Comparison of ENCODE assay signal across 1 mouse cellular context in the genomic region with DNA sequence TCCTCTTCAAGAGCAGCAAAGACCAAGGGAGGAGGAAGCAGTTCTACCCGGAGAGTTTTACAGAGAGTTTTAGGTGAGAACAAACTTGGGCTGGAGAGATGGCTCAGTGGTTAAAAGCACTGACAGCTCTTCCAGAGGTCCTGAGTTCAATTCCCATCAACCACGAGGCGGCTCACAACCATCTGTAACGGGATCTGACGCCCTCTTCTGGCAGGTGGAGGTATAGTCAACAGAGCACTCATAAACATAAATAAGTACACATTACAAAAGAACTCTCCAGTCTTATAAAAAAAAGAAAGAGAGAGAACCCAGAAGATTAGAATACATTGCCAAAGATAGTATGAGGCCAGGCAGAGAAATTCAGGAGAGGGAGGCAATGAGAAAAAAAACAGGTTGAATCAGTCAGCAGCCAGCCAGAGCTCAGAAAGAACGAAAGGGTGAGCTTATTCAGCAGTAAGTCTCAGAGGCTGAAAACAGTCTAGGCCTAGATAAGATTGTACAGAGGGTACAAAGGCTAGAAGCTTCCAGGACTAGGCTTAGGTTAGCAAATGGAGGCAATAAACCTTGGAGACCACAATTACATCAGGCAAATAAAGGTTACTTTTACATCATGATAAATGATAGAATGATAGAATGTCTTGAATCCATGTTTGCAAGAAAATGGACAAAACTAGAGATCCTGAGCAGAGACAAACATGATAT.
A peak's percentile ranks its signal among the peaks of the same experiment; 100 is the strongest.
TF ChIP-seq lines count a peak whose summit lies in the region.

No protein-coding gene starts in this region.

TF ChIP-seq in MEL, 35 proteins besides CTCF, POLR2A, EP300 and RAD21:
- TF ChIP-seq MEF2A (IDR thresholded peaks at IDR 0.05; ENCODE audit: extremely low read depth, insufficient replicate concordance, low read depth, low read length, poor library complexity, severe bottlenecking) (no peak), ZNF384 (IDR thresholded peaks at IDR 0.05; ENCODE audit: low read depth, low read length) (0 out of 2 replicates have a peak, but pooled peaks have one; percentile 20)
